Mouse (Mus musculus) heart, postnatal 0 days (tissue): ENCODE measurements around the gene Trmt2b.

ENCODE experiments used
- CTCF ChIP-seq: IDR thresholded peaks from 2 replicates; pipeline ENCODE4 v1.5.1; 2016; ENCODE audit warnings: antibody characterized with exemption, control low read depth, low read depth
- EP300 ChIP-seq: IDR thresholded peaks from 2 replicates; pipeline ENCODE4 v1.6.1; 2016; ENCODE audit warnings: antibody characterized with exemption, low read depth

GRCm38 (mm10) chrX:134276275-134277160, at the start of gene Trmt2b:
- no peak for TF ChIP-seq CTCF
- no peak for TF ChIP-seq EP300
